Mouse (Mus musculus): ENCODE measurements around the gene Mrgpre. TPM values are rescaled to one million over a fixed set of nuclear protein-coding genes. Genes with fewer than 3 reads are reported as not detected.

The Mrgpre gene
- total and polyA plus RNA-seq, 3 experiments: 0.15 to 0.18 TPM; not detected in 1

- TF ChIP-seq MYC (IDR thresholded peaks at IDR 0.05; ENCODE audit: low read depth, low read length) (no peak), POLR2A (IDR thresholded peaks at IDR 0.05; ENCODE audit: control insufficient read depth in 1 of 2, insufficient read depth in 1 of 2, low read depth in 1 of 2, low read length in 2 of 2, poor library complexity in 1 of 2) (no peak), RCOR1 (IDR thresholded peaks at IDR 0.05; ENCODE audit: low read depth, low read length) (no peak), MAFK (IDR thresholded peaks at IDR 0.05; ENCODE audit: borderline replicate concordance, low read depth, low read length) (no peak), USF1 (IDR thresholded peaks at IDR 0.05; ENCODE audit: low read depth, low read length) (no peak), MAZ (IDR thresholded peaks at IDR 0.05; ENCODE audit: low read depth, low read length) (no peak), E2F4 (IDR thresholded peaks at IDR 0.05; ENCODE audit: borderline replicate concordance, low read depth, low read length) (no peak), TBP (IDR thresholded peaks at IDR 0.05; ENCODE audit: low read depth, low read length) (no peak)
- no peaks in the 10 kb centered on the region for H3K9me3 ChIP-seq (replicated peaks; ENCODE audit: insufficient read depth, low read length)
- H3K27ac ChIP-seq (ENCODE audit: control insufficient read depth, low read depth, low read length): no peak overlapping the region
- no peak overlapping the region for H3K9ac ChIP-seq (ENCODE audit: control insufficient read depth, low read depth, low read length, poor library complexity, severe bottlenecking)
- no peak for DNase-seq (ENCODE audit: low read depth, low spot score)
- no peaks in the 10 kb centered on the region for H3K27me3 ChIP-seq (ENCODE audit: control insufficient read depth in 1 of 2, insufficient read depth in 2 of 2, low read length in 2 of 2)
- H3K4me1 ChIP-seq (ENCODE audit: control insufficient read depth in 1 of 2, insufficient read depth in 2 of 2, low read length in 2 of 2): no peaks in the 10 kb centered on the region
- no peaks in the 10 kb centered on the region for H3K36me3 ChIP-seq (ENCODE audit: control insufficient read depth in 1 of 2, insufficient read depth in 2 of 2, low read length in 2 of 2)
- H3K79me2 ChIP-seq (ENCODE audit: control insufficient read depth, insufficient read depth, low read length, poor library complexity): no peaks in the 10 kb centered on the region
- no peak overlapping the region for H3K4me3 ChIP-seq (ENCODE audit: control insufficient read depth in 1 of 2, insufficient read depth in 1 of 2, low read depth in 2 of 2, low read length in 2 of 2)
Observed at GRCm38 (mm10) chr7:143738601-143739006, 45.7 kb downstream of the Mrgpre start.

- H3K27ac ChIP-seq (ENCODE audit: control insufficient read depth, low read depth, low read length): no peak overlapping the region
- H3K9ac ChIP-seq (ENCODE audit: control insufficient read depth, low read depth, low read length, poor library complexity, severe bottlenecking): no peak overlapping the region
- H3K4me3 ChIP-seq (ENCODE audit: control insufficient read depth in 1 of 2, insufficient read depth in 1 of 2, low read depth in 2 of 2, low read length in 2 of 2): no peak overlapping the region
- no peaks in the 10 kb centered on the region for H3K36me3 ChIP-seq (ENCODE audit: control insufficient read depth in 1 of 2, insufficient read depth in 2 of 2, low read length in 2 of 2)
- no peak for DNase-seq (ENCODE audit: low read depth, low spot score)
- H3K27me3 ChIP-seq (ENCODE audit: control insufficient read depth in 1 of 2, insufficient read depth in 2 of 2, low read length in 2 of 2): no peaks in the 10 kb centered on the region
- TF ChIP-seq MAFK (IDR thresholded peaks at IDR 0.05; ENCODE audit: borderline replicate concordance, low read depth, low read length) (no peak), NRF1 (IDR thresholded peaks at IDR 0.05; ENCODE audit: insufficient read depth, low read depth, low read length, poor library complexity, severe bottlenecking) (no peak), KAT2A (conservative IDR thresholded peaks at IDR 0.05; ENCODE audit: low read depth, low read length) (no peak), ZMIZ1 (IDR thresholded peaks at IDR 0.05; ENCODE audit: low read depth, low read length) (no peak), MEF2A (IDR thresholded peaks at IDR 0.05; ENCODE audit: extremely low read depth, insufficient replicate concordance, low read depth, low read length, poor library complexity, severe bottlenecking) (no peak), RAD21 (IDR thresholded peaks at IDR 0.05; ENCODE audit: low read depth, low read length) (no peak), GABPA (IDR thresholded peaks at IDR 0.05; ENCODE audit: low read depth, low read length) (no peak), CTCF (IDR thresholded peaks at IDR 0.05 in 2 of 3, conservative IDR thresholded peaks at IDR 0.05 in 1 of 3; ENCODE audit: control insufficient read depth in 1 of 3, insufficient read depth in 1 of 3, low read depth in 2 of 3, low read length in 3 of 3, poor library complexity in 1 of 3, severe bottlenecking in 1 of 3) (no peak), MAX (IDR thresholded peaks at IDR 0.05; ENCODE audit: low read length) (no peak), GATA1 (IDR thresholded peaks at IDR 0.05; ENCODE audit: low read depth, low read length) (no peak), E2F4 (IDR thresholded peaks at IDR 0.05; ENCODE audit: borderline replicate concordance, low read depth, low read length) (no peak), ZNF384 (IDR thresholded peaks at IDR 0.05; ENCODE audit: low read depth, low read length) (no peak), ZKSCAN1 (IDR thresholded peaks at IDR 0.05; ENCODE audit: low read depth, low read length) (no peak), MXI1 (IDR thresholded peaks at IDR 0.05; ENCODE audit: low read depth, low read length) (no peak), SIN3A (IDR thresholded peaks at IDR 0.05; ENCODE audit: low read length) (no peak), BHLHE40 (IDR thresholded peaks at IDR 0.05; ENCODE audit: borderline replicate concordance, low read depth, low read length) (no peak), ELF1 (IDR thresholded peaks at IDR 0.05; ENCODE audit: low read depth, low read length) (no peak), CHD2 (IDR thresholded peaks at IDR 0.05; ENCODE audit: low read length) (no peak)
- H3K4me1 ChIP-seq (ENCODE audit: control insufficient read depth in 1 of 2, insufficient read depth in 2 of 2, low read length in 2 of 2): no peaks in the 10 kb centered on the region
- H3K79me2 ChIP-seq (ENCODE audit: control insufficient read depth, insufficient read depth, low read length, poor library complexity): no peaks in the 10 kb centered on the region
- no peaks in the 10 kb centered on the region for H3K9me3 ChIP-seq (replicated peaks; ENCODE audit: insufficient read depth, low read length)
Observed at GRCm38 (mm10) chr7:143738194-143738593, 46.1 kb downstream of the Mrgpre start.

Measured in MEL (cell line).